Mouse (Mus musculus) ES-E14 (cell line): ENCODE measurements around the gene Ankfy1. TPM values are rescaled to one million over a fixed set of nuclear protein-coding genes. Genes with fewer than 3 reads are reported as not detected.

Experiments used
- DNase-seq: peaks from one replicate; pipeline ENCODE4 v3.0.0-alpha.2; 2013; ENCODE audit warnings: low read depth, low spot score
- H3K27ac ChIP-seq: 2 replicates; pipeline ENCODE4 v1.5.1; 2012; ENCODE audit warnings: low read depth, mild to moderate bottlenecking, low read length, moderate library complexity, mixed read lengths; ENCODE audit not compliant: poor library complexity, insufficient read depth, severe bottlenecking
- H3K36me3 ChIP-seq: 2 replicates; pipeline ENCODE4 v1.6.1; 2012; ENCODE audit warnings: mild to moderate bottlenecking, low read length, moderate library complexity, mixed read lengths; ENCODE audit not compliant: control insufficient read depth, poor library complexity, insufficient read depth, severe bottlenecking
- H3K4me1 ChIP-seq, 2 experiments: fragments of 150-350 bp in 1 of 2; sonication (generic) in 1 of 2; 2 replicates each; pipeline ENCODE4 v1.6.1; 2012; ENCODE audit warnings: low read length in 2 of 2, mild to moderate bottlenecking in 1 of 2, mixed read lengths in 1 of 2; ENCODE audit not compliant: control insufficient read depth in 2 of 2, insufficient read depth in 2 of 2, poor library complexity in 1 of 2
- H3K4me3 ChIP-seq, 2 experiments: fragments of 150-350 bp in 1 of 2; sonication (generic) in 1 of 2; 2 replicates each; pipeline ENCODE4 v1.5.1; 2012; ENCODE audit warnings: low read length in 2 of 2, low read depth in 1 of 2, mild to moderate bottlenecking in 1 of 2, mixed read lengths in 1 of 2; ENCODE audit not compliant: insufficient read depth in 1 of 2, poor library complexity in 1 of 2, severe bottlenecking in 1 of 2
- H3K9ac ChIP-seq: 2 replicates; pipeline ENCODE4 v1.6.1; 2012; ENCODE audit warnings: low read depth, mild to moderate bottlenecking, low read length, mixed read lengths; ENCODE audit not compliant: poor library complexity, insufficient read depth, severe bottlenecking
- H3K9me3 ChIP-seq: fragments of 150-350 bp; sonication (generic); 2 replicates; pipeline ENCODE4 v1.6.1; 2012; ENCODE audit warnings: low read depth, mild to moderate bottlenecking, low read length; ENCODE audit not compliant: control insufficient read depth, insufficient read depth
- CHD2 ChIP-seq: IDR thresholded peaks from 2 replicates; pipeline ENCODE4 v1.6.1; 2014; ENCODE audit warnings: mild to moderate bottlenecking, low read depth, low read length, inconsistent platforms
- HCFC1 ChIP-seq: IDR thresholded peaks from 2 replicates; pipeline ENCODE4 v1.6.1; 2012; ENCODE audit warnings: low read length, inconsistent platforms, borderline replicate concordance; ENCODE audit not compliant: insufficient read depth
- MAFK ChIP-seq: IDR thresholded peaks from 2 replicates; pipeline ENCODE4 v1.6.1; 2014; ENCODE audit warnings: mild to moderate bottlenecking, low read depth, low read length, inconsistent platforms; ENCODE audit not compliant: insufficient read depth
- ZC3H11A ChIP-seq: IDR thresholded peaks from 2 replicates; pipeline ENCODE4 v1.6.1; 2012; ENCODE audit warnings: low read depth, mild to moderate bottlenecking, inconsistent platforms, low read length, borderline replicate concordance
- ZNF384 ChIP-seq: IDR thresholded peaks from 2 replicates; pipeline ENCODE4 v1.6.1; 2012; ENCODE audit warnings: low read depth, low read length, inconsistent platforms
- in situ Hi-C, 2 experiments: fragments of 600-800 bp; cut with MboI; formaldehyde crosslinking; loops; one replicate each; pipeline ENCODE4 v1.15.1; 2025; ENCODE audit warnings: low sequenced_read_pairs in 2 of 2, inconsistent platforms in 1 of 2; ENCODE audit not compliant: unreplicated experiment in 2 of 2
- total RNA-seq: library from RNA; depleted of rRNA; stranded (reverse); fragments of 300-350 nt; gene quantifications from 2 replicates; pipeline ENCODE4 v1.2.3, GENCODE M21; 2012; rRNA removed

The Ankfy1 gene
- total RNA-seq, 1 experiment, result 31.5 TPM

- H3K4me1 ChIP-seq, result no peaks in the 10 kb centered on the region
- no peak for DNase-seq
- no peaks in the 10 kb centered on the region for H3K9me3 ChIP-seq
- no peaks in the 10 kb centered on the region; the same call in 1 of the 2 replicates for H3K36me3 ChIP-seq
- no peak overlapping the region for H3K27ac ChIP-seq
- no peak overlapping the region for H3K4me3 ChIP-seq
- no peak for TF ChIP-seq MAFK
- TF ChIP-seq CHD2, result no peak
- no peak for TF ChIP-seq HCFC1
- TF ChIP-seq ZNF384, result no peak
- no peak for TF ChIP-seq ZC3H11A
- in situ Hi-C loops, result no loop called here
- no peak overlapping the region for H3K9ac ChIP-seq
These were observed 131.2 kb downstream of the Ankfy1 start for GRCm38 (mm10) chr11:72821041-72821440.

Other genes with a start within 250 kb of the Ankfy1 start
- 278 and 286 TPM in 2 replicates for gene Mybbp1a, start 248.7 kb upstream of the Ankfy1 start, total RNA-seq
- gene Spns2, start 200.1 kb upstream of the Ankfy1 start, total RNA-seq, result 2.4 and 3.3 TPM in 2 replicates
- gene Spns3, start 139.5 kb upstream of the Ankfy1 start, total RNA-seq, result 0.32 and 1.9 TPM in 2 replicates
- 24.2 and 27.9 TPM in 2 replicates for gene Ube2g1, start 82.7 kb upstream of the Ankfy1 start, total RNA-seq
- 5.1 and 5.8 TPM in 2 replicates for gene Cyb5d2, start 106.1 kb downstream of the Ankfy1 start, total RNA-seq
- 22.3 and 23.0 TPM in 2 replicates for gene Zzef1, start 106.2 kb downstream of the Ankfy1 start, total RNA-seq